ENCODE assay signal across 26 mouse cellular contexts in genomic region chr11:82899720-82900119, GRCm38 (mm10). TPM values are rescaled to one million over a fixed set of nuclear protein-coding genes. Genes with fewer than 3 reads are reported as not detected.
DNase-seq lines count a peak whose midpoint lies in the region; ATAC-seq and TF ChIP-seq lines count a peak whose summit lies in the region.
"Had no signal": no experiment of that assay in that cellular context is flagged by ENCODE, and none has a peak within 500 bp of the region (broad histone marks: within the 10 kb centered on the region; RNA-seq: fewer than 3 reads in every experiment).

No protein-coding gene starts in this region.

- H3K27me3 ChIP-seq in midbrain, embryonic 11.5 days (ENCODE audit: control insufficient read depth, insufficient read depth, low read length), result no peaks in the 10 kb centered on the region
- H3K27me3 ChIP-seq in midbrain, embryonic 13.5 days, result no peaks in the 10 kb centered on the region
- no peaks in the 10 kb centered on the region for H3K27me3 ChIP-seq in stomach, postnatal 0 days (ENCODE audit: control insufficient read depth, insufficient read depth, low read length)
- H3K27me3 ChIP-seq in hindbrain, embryonic 16.5 days (replicated peaks; ENCODE audit: control insufficient read depth, insufficient read depth, low read length), result no peaks in the 10 kb centered on the region
- H3K27me3 ChIP-seq: forebrain, embryonic 13.5 days; heart, embryonic 13.5 days; hindbrain, embryonic 15.5 days; intestine, embryonic 15.5 days had no signal

- 90% methylated on average over 5 of the region's 5 CpGs for WGBS in midbrain, embryonic 11.5 days
- WGBS in midbrain, embryonic 13.5 days, result 91% methylated on average over 5 of the region's 5 CpGs
- WGBS in stomach, postnatal 0 days, result 89% methylated on average over 5 of the region's 5 CpGs
- 90% methylated on average over 5 of the region's 5 CpGs for WGBS in hindbrain, embryonic 16.5 days

- no peak for ATAC-seq in midbrain, embryonic 11.5 days (ENCODE audit: low FRiP score)
- ATAC-seq in midbrain, embryonic 13.5 days, result no peak
- 0 out of 2 replicates have a peak, but pooled peaks have one; percentile 42 for ATAC-seq in megakaryocyte progenitor cell, adult 5-6 weeks (replicated peaks; ENCODE audit: poor library complexity)
- 0 out of 2 replicates have a peak, but pooled peaks have one; percentile 31 for ATAC-seq in stomach, postnatal 0 days (ENCODE audit: low FRiP score, low TSS enrichment)
- ATAC-seq in hindbrain, embryonic 16.5 days, result no peak
- ATAC-seq: activated CD4-positive, CD25-positive, alpha-beta regulatory T cell, adult 4 months; forebrain, embryonic 13.5 days; forebrain, embryonic 16.5 days; intestine, embryonic 15.5 days had no signal

- no peak overlapping the region for H3K9ac ChIP-seq in midbrain, embryonic 11.5 days (ENCODE audit: low read length)
- no peak overlapping the region for H3K9ac ChIP-seq in midbrain, embryonic 13.5 days (replicated peaks)
- no peak overlapping the region for H3K9ac ChIP-seq in stomach, postnatal 0 days (ENCODE audit: low read length)
- H3K9ac ChIP-seq in hindbrain, embryonic 16.5 days (ENCODE audit: low read depth, low read length), result no peak overlapping the region
- H3K9ac ChIP-seq: forebrain, embryonic 13.5 days; heart, embryonic 13.5 days; hindbrain, embryonic 15.5 days; intestine, embryonic 15.5 days had no signal

- intact Hi-C loops in left cerebral cortex, postnatal 36 days (cut with DNase I), result no loop called here

- DNase-seq in midbrain, embryonic 11.5 days (ENCODE audit: low spot score, missing footprints), result peak; percentile 23
- DNase-seq in stomach, postnatal 0 days (ENCODE audit: low spot score), result no peak
- no peak for DNase-seq in left cerebral cortex, postnatal 36 days (ENCODE audit: low spot score in 2 of 2)
- DNase-seq: adrenal gland, adult 8-10 months; adrenal gland, postnatal 25 days; B cell, adult 2 months; cerebellum, adult 11-12 months; cerebellum, adult 9-10 months; cerebellum, postnatal 14 days; gastrocnemius, adult 2 months; gastrocnemius, postnatal 14 days; heart, adult 18-20 months; heart, postnatal 14 days; heart, postnatal 4 days had no signal

- peaks cover 25% of the 10 kb centered on the region; the same call in 1 of the 2 replicates for H3K36me3 ChIP-seq in midbrain, embryonic 11.5 days (ENCODE audit: control insufficient read depth, insufficient read depth, low read length)
- peaks cover 77% of the 10 kb centered on the region for H3K36me3 ChIP-seq in midbrain, embryonic 13.5 days
- peaks cover 29% of the 10 kb centered on the region for H3K36me3 ChIP-seq in stomach, postnatal 0 days (ENCODE audit: control insufficient read depth, insufficient read depth, low read length)
- peaks cover 36% of the 10 kb centered on the region for H3K36me3 ChIP-seq in hindbrain, embryonic 16.5 days (ENCODE audit: control insufficient read depth, insufficient read depth, low read length)

- TF ChIP-seq EP300 in stomach, postnatal 0 days (optimal IDR thresholded peaks at IDR 0.05), result no peak

- H3K9me3 ChIP-seq in midbrain, embryonic 11.5 days (ENCODE audit: control insufficient read depth, low read length), result no peaks in the 10 kb centered on the region
- no peaks in the 10 kb centered on the region for H3K9me3 ChIP-seq in midbrain, embryonic 13.5 days
- H3K9me3 ChIP-seq in stomach, postnatal 0 days (ENCODE audit: control insufficient read depth, low read length), result no peaks in the 10 kb centered on the region
- no peaks in the 10 kb centered on the region for H3K9me3 ChIP-seq in hindbrain, embryonic 16.5 days (ENCODE audit: control insufficient read depth, low read length)
- H3K9me3 ChIP-seq: forebrain, embryonic 10.5 days; forebrain, embryonic 13.5 days; heart, embryonic 13.5 days; hindbrain, embryonic 15.5 days; intestine, embryonic 15.5 days had no signal

- H3K4me2 ChIP-seq in midbrain, embryonic 11.5 days, result no peak overlapping the region
- no peak overlapping the region for H3K4me2 ChIP-seq in midbrain, embryonic 13.5 days (replicated peaks)
- H3K4me2 ChIP-seq in stomach, postnatal 0 days (replicated peaks; ENCODE audit: low read depth), result no peak overlapping the region
- H3K4me2 ChIP-seq in hindbrain, embryonic 16.5 days (ENCODE audit: low read length), result no peak overlapping the region
- H3K4me2 ChIP-seq: forebrain, embryonic 13.5 days; heart, embryonic 13.5 days; hindbrain, embryonic 15.5 days; intestine, embryonic 15.5 days had no signal

- no peak overlapping the region for H3K4me3 ChIP-seq in midbrain, embryonic 11.5 days (ENCODE audit: low read depth, low read length)
- no peak overlapping the region for H3K4me3 ChIP-seq in midbrain, embryonic 13.5 days (replicated peaks)
- no peak overlapping the region for H3K4me3 ChIP-seq in stomach, postnatal 0 days (ENCODE audit: low read depth, low read length)
- no peak overlapping the region for H3K4me3 ChIP-seq in hindbrain, embryonic 16.5 days (ENCODE audit: low read length)
- H3K4me3 ChIP-seq: forebrain, embryonic 10.5 days; forebrain, embryonic 13.5 days; gastrocnemius, adult 2 months; heart, embryonic 13.5 days; hindbrain, embryonic 15.5 days; intestine, embryonic 15.5 days had no signal

- no peaks in the 10 kb centered on the region for H3K4me1 ChIP-seq in midbrain, embryonic 11.5 days (ENCODE audit: control insufficient read depth, insufficient read depth, low read length)
- H3K4me1 ChIP-seq in midbrain, embryonic 13.5 days (replicated peaks), result no peaks in the 10 kb centered on the region
- no peaks in the 10 kb centered on the region for H3K4me1 ChIP-seq in stomach, postnatal 0 days (replicated peaks; ENCODE audit: control insufficient read depth, insufficient read depth)
- H3K4me1 ChIP-seq in hindbrain, embryonic 16.5 days (ENCODE audit: control insufficient read depth, insufficient read depth, low read depth, low read length), result no peaks in the 10 kb centered on the region
- H3K4me1 ChIP-seq: forebrain, embryonic 10.5 days; forebrain, embryonic 13.5 days; heart, embryonic 13.5 days; hindbrain, embryonic 15.5 days; intestine, embryonic 15.5 days had no signal

- H3K27ac ChIP-seq in midbrain, embryonic 11.5 days (ENCODE audit: low read depth, low read length), result no peak overlapping the region
- H3K27ac ChIP-seq in midbrain, embryonic 13.5 days, result no peak overlapping the region
- no peak overlapping the region for H3K27ac ChIP-seq in stomach, postnatal 0 days (replicated peaks)
- no peak overlapping the region for H3K27ac ChIP-seq in hindbrain, embryonic 16.5 days (ENCODE audit: low read depth, low read length)
- H3K27ac ChIP-seq: forebrain, embryonic 10.5 days; forebrain, embryonic 13.5 days; gastrocnemius, adult 2 months; heart, embryonic 13.5 days; hindbrain, embryonic 15.5 days; intestine, embryonic 15.5 days had no signal

- no peak for TF ChIP-seq CTCF in stomach, postnatal 0 days (IDR thresholded peaks at IDR 0.05; ENCODE audit: low read depth)

RNA-seq across cellular contexts. Expression of gene Fndc8, which starts 7.8 kb away (rescaled TPM):
- 0.19 and 0.30 TPM in 2 replicates for polyA plus RNA-seq in midbrain, embryonic 11.5 days (2014; fragmentation: Nextera tagmentation; extraction: Ambion mirVana)
- polyA plus RNA-seq in midbrain, embryonic 13.5 days (2015; fragmentation: Nextera tagmentation; extraction: Ambion mirVana), result 0.48 and 0.62 TPM in 2 replicates
- total RNA-seq in megakaryocyte progenitor cell, adult 5-6 weeks (2015), result not detected in 2 replicates
- total RNA-seq in megakaryocyte progenitor cell, adult 5-6 weeks (2017), result not detected in 2 replicates
- 0.08 TPM in 1 of 2 replicates, not detected in the other for polyA plus RNA-seq in stomach, postnatal 0 days (2015; fragmentation: Nextera tagmentation; extraction: Ambion mirVana)
- polyA plus RNA-seq in hindbrain, embryonic 16.5 days (2015; fragmentation: Nextera tagmentation; extraction: Ambion mirVana), result 0.51 and 0.99 TPM in 2 replicates
- not detected for total RNA-seq in left cerebral cortex, postnatal 36 days (2021)
- total RNA-seq: gastrocnemius, adult 2 months; gastrocnemius, postnatal 14 days; gastrocnemius, postnatal 4 days; heart, adult 18-20 months; heart, postnatal 14 days had no signal
- polyA plus RNA-seq: brain, embryonic 14.5 days had no signal

RNA-seq across cellular contexts. Expression of gene Nle1, which starts 8.5 kb away (rescaled TPM):
- 22.9 and 23.7 TPM in 2 replicates for polyA plus RNA-seq in midbrain, embryonic 11.5 days (2014; fragmentation: Nextera tagmentation; extraction: Ambion mirVana)
- 31.2 and 32.2 TPM in 2 replicates for polyA plus RNA-seq in midbrain, embryonic 13.5 days (2015; fragmentation: Nextera tagmentation; extraction: Ambion mirVana)
- 21.1 and 27.4 TPM in 2 replicates for total RNA-seq in megakaryocyte progenitor cell, adult 5-6 weeks (2015)
- 20.3 and 27.2 TPM in 2 replicates for total RNA-seq in megakaryocyte progenitor cell, adult 5-6 weeks (2017)
- polyA plus RNA-seq in stomach, postnatal 0 days (2015; fragmentation: Nextera tagmentation; extraction: Ambion mirVana), result 15.3 and 16.8 TPM in 2 replicates
- 30.3 and 31.1 TPM in 2 replicates for polyA plus RNA-seq in hindbrain, embryonic 16.5 days (2015; fragmentation: Nextera tagmentation; extraction: Ambion mirVana)
- total RNA-seq in left cerebral cortex, postnatal 36 days (2021), result 10 to 100 TPM; 30.6 to 44.8 TPM

RNA-seq across cellular contexts. Expression of gene Rad51d, which starts 9.3 kb away (rescaled TPM):
- polyA plus RNA-seq in midbrain, embryonic 11.5 days (2014; fragmentation: Nextera tagmentation; extraction: Ambion mirVana), result 13.7 and 17.4 TPM in 2 replicates
- 12.1 and 13.8 TPM in 2 replicates for polyA plus RNA-seq in midbrain, embryonic 13.5 days (2015; fragmentation: Nextera tagmentation; extraction: Ambion mirVana)
- 14.7 and 15.6 TPM in 2 replicates for total RNA-seq in megakaryocyte progenitor cell, adult 5-6 weeks (2015)
- total RNA-seq in megakaryocyte progenitor cell, adult 5-6 weeks (2017), result 9.8 and 10.6 TPM in 2 replicates
- 8.3 and 9.7 TPM in 2 replicates for polyA plus RNA-seq in stomach, postnatal 0 days (2015; fragmentation: Nextera tagmentation; extraction: Ambion mirVana)
- polyA plus RNA-seq in hindbrain, embryonic 16.5 days (2015; fragmentation: Nextera tagmentation; extraction: Ambion mirVana), result 11.9 and 12.9 TPM in 2 replicates
- 10 to 100 TPM; 18.0 to 21.0 TPM for total RNA-seq in left cerebral cortex, postnatal 36 days (2021)

RNA-seq across cellular contexts. Expression of gene Unc45b, which starts 10.6 kb away (rescaled TPM):
- 0.10 and 0.21 TPM in 2 replicates for polyA plus RNA-seq in midbrain, embryonic 11.5 days (2014; fragmentation: Nextera tagmentation; extraction: Ambion mirVana)
- 0.59 and 0.93 TPM in 2 replicates for polyA plus RNA-seq in midbrain, embryonic 13.5 days (2015; fragmentation: Nextera tagmentation; extraction: Ambion mirVana)
- total RNA-seq in megakaryocyte progenitor cell, adult 5-6 weeks (2015), result 0.05 and 0.07 TPM in 2 replicates
- total RNA-seq in megakaryocyte progenitor cell, adult 5-6 weeks (2017), result not detected in 2 replicates
- polyA plus RNA-seq in stomach, postnatal 0 days (2015; fragmentation: Nextera tagmentation; extraction: Ambion mirVana), result 0.99 and 1.2 TPM in 2 replicates
- polyA plus RNA-seq in hindbrain, embryonic 16.5 days (2015; fragmentation: Nextera tagmentation; extraction: Ambion mirVana), result 1.4 and 3.3 TPM in 2 replicates
- 1 to 10 TPM; 1.2 to 2.3 TPM for total RNA-seq in left cerebral cortex, postnatal 36 days (2021)
- polyA plus RNA-seq: activated CD4-positive, CD25-positive, alpha-beta regulatory T cell, adult 4 months had no signal

RNA-seq across cellular contexts. Expression of gene Rffl, which starts 28.7 kb away (rescaled TPM):
- polyA plus RNA-seq in midbrain, embryonic 11.5 days (2014; fragmentation: Nextera tagmentation; extraction: Ambion mirVana), result 8.9 and 9.2 TPM in 2 replicates
- polyA plus RNA-seq in midbrain, embryonic 13.5 days (2015; fragmentation: Nextera tagmentation; extraction: Ambion mirVana), result 4.5 and 5.9 TPM in 2 replicates
- 26.3 and 27.5 TPM in 2 replicates for total RNA-seq in megakaryocyte progenitor cell, adult 5-6 weeks (2015)
- total RNA-seq in megakaryocyte progenitor cell, adult 5-6 weeks (2017), result 18.3 and 18.9 TPM in 2 replicates
- polyA plus RNA-seq in stomach, postnatal 0 days (2015; fragmentation: Nextera tagmentation; extraction: Ambion mirVana), result 16.4 and 17.1 TPM in 2 replicates
- 3.7 and 3.9 TPM in 2 replicates for polyA plus RNA-seq in hindbrain, embryonic 16.5 days (2015; fragmentation: Nextera tagmentation; extraction: Ambion mirVana)
- total RNA-seq in left cerebral cortex, postnatal 36 days (2021), result 10 to 100 TPM in 1 of 2 experiments, 1 to 10 TPM in 1; 9.2 to 10.3 TPM

Comparison
In these comparisons a context has a peak if more than half of its experiments do, and no peak if none do; other contexts are left out.
1. ATAC-seq: peak in megakaryocyte progenitor cell, adult 5-6 weeks (single experiment) and stomach, postnatal 0 days (single experiment); none in midbrain, embryonic 11.5 days (single experiment), midbrain, embryonic 13.5 days (single experiment) and hindbrain, embryonic 16.5 days (single experiment).